Mouse (Mus musculus) stomach, embryonic 15.5 days (tissue): ENCODE measurements around the gene Fam227b. TPM values are rescaled to one million over a fixed set of nuclear protein-coding genes. Genes with fewer than 3 reads are reported as not detected.

ENCODE experiments used
- ATAC-seq: fragments of 200-750 bp; cut with Nextera tagmentation; 2 replicates; pipeline ENCODE4 v1.8.0; 2017; ENCODE audit warnings: low read depth, moderate number of reproducible peaks, moderate TSS enrichment; ENCODE audit not compliant: insufficient read depth, low FRiP score
- H3K27ac ChIP-seq: fragments of 300-500 bp; sonication (generic); 2 replicates; pipeline ENCODE4 v1.5.1; 2015; ENCODE audit warnings: mild to moderate bottlenecking, inconsistent platforms
- H3K27me3 ChIP-seq: fragments of 300-500 bp; sonication (generic); replicated peaks from 2 replicates; pipeline ENCODE4 v1.6.1; 2015; ENCODE audit warnings: inconsistent platforms
- H3K36me3 ChIP-seq: fragments of 300-500 bp; sonication (generic); 2 replicates; pipeline ENCODE4 v1.6.1; 2015; ENCODE audit warnings: inconsistent platforms
- H3K4me1 ChIP-seq: fragments of 300-500 bp; sonication (generic); 2 replicates; pipeline ENCODE4 v1.6.1; 2015; ENCODE audit warnings: inconsistent platforms
- H3K4me2 ChIP-seq: fragments of 300-500 bp; sonication (generic); 2 replicates; pipeline ENCODE4 v1.6.1; 2015; ENCODE audit warnings: mild to moderate bottlenecking, inconsistent platforms
- H3K4me3 ChIP-seq: fragments of 300-500 bp; sonication (generic); replicated peaks from 2 replicates; pipeline ENCODE4 v1.5.1; 2015; ENCODE audit warnings: inconsistent platforms
- H3K9ac ChIP-seq: fragments of 300-500 bp; sonication (generic); 2 replicates; pipeline ENCODE4 v1.6.1; 2015; ENCODE audit warnings: inconsistent platforms
- H3K9me3 ChIP-seq: fragments of 300-500 bp; sonication (generic); 2 replicates; pipeline ENCODE4 v1.6.1; 2016; ENCODE audit warnings: inconsistent platforms
- WGBS: fragments of 180-500 bp; shearing (Covaris S2); methylation state at CpG from one replicate; pipeline ENCODE4 v1.1.7; 2015; 5-methylcytosine and 5-hydroxymethylcytosine counted together
- polyA plus RNA-seq: library from polyadenylated mRNA; unstranded; fragments of >200 nt; fragmentation: Nextera tagmentation; extraction: Ambion mirVana; gene quantifications from 2 replicates; pipeline ENCODE4 v1.2.1, GENCODE M21; 2015

The Fam227b gene
- polyA plus RNA-seq, 1 experiment from 2014 or later = not detected

DNA sequence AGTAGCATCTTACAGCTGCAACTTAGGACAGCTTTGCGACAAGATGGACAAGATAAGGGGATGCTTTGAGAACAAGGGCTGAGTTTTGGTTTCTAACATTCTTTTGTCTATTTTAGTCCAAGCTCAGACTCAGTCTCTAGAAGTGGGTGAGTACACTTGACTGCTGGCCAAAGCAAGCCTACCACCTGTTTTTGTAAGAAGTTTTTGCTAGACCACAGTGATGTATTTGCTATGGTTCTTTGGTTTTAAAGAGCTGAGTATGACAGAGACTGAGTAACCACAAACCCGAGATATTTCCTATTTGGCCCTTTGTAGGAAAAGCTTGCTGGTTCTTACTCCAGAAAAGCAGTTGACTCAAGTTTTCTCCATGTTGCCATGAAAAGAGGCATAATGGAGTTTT lies 203.6 kb downstream of the Fam227b start:
- Histone ChIP-seq H3K27ac (no peak overlapping the region), H3K4me3 (no peak overlapping the region), H3K9me3 (no peaks in the 10 kb centered on the region), H3K36me3 (peaks cover 5% of the 10 kb centered on the region; the same call in 1 of the 2 replicates), H3K4me2 (no peak overlapping the region), H3K27me3 (no peaks in the 10 kb centered on the region), H3K4me1 (no peaks in the 10 kb centered on the region), H3K9ac (no peak overlapping the region)
- WGBS = 90% methylated on average over 2 of the region's 2 CpGs
- no peak for ATAC-seq

DNA sequence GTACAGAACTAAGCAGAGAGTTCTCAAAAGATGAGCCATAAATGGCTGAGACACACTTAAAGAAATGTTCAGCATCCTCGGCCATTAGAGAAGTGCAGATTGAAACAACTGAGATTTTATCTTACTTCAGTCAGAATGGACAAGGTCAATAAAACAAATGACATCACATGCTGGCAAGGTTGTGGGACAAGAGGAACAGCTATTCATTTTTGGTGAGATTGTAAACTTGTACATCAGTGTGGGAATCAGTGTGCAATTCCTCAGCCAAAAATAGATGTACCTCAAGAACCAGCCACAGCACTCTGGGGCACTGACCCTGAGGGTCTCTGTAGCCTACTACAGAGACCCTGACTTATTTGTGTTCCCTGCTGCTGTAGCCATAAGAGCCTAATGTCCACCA lies 208.5 kb downstream of the Fam227b start:
- Histone ChIP-seq H3K36me3 (peaks cover 8% of the 10 kb centered on the region; the same call in 1 of the 2 replicates), H3K4me2 (no peak overlapping the region), H3K4me3 (no peak overlapping the region), H3K9ac (no peak overlapping the region), H3K4me1 (no peaks in the 10 kb centered on the region), H3K27ac (no peak overlapping the region), H3K27me3 (no peaks in the 10 kb centered on the region), H3K9me3 (no peaks in the 10 kb centered on the region)
- ATAC-seq = no peak
- WGBS = 75% methylated on average over 1 of the region's 1 CpGs

DNA sequence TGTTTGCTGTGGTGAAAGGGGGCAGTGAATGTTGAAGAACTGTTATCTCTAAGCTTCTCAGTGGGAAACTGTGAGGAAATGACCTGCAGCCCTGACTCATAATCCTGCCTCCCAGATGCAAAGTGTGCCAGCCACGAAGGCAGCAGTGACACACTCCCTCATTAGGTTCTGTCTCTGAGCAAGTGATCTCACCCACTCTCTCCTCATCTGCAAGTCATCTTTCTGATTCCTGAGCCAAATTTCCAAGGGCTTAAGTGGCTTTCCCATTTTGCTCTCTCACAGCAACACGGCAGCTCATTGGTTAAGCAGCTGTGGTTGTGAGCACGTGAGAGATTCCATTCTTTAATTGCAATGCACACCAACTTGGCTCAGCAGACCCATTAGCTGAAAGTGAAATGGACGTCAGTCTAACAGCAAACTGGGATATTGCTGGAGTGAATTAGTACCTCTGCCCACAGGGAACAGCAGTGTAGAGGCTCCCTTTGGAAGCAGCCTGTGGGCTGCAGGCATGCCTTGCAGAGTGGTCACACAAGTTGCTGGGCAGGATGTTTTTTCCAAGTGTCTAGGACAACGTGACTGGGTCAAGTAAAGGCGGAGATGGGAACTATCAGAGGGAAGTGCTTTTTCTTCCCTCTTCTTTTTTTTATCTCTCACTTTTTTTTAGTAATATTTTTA lies 210.6 kb downstream of the Fam227b start:
- H3K36me3 ChIP-seq = peaks cover 8% of the 10 kb centered on the region; the same call in 1 of the 2 replicates
- ATAC-seq = no peak
- H3K27ac ChIP-seq = no peak overlapping the region
- no peaks in the 10 kb centered on the region for H3K4me1 ChIP-seq
- no peaks in the 10 kb centered on the region for H3K27me3 ChIP-seq
- no peak overlapping the region for H3K4me3 ChIP-seq
- WGBS = 74% methylated on average over 6 of the region's 6 CpGs
- no peak overlapping the region for H3K4me2 ChIP-seq
- H3K9me3 ChIP-seq = no peaks in the 10 kb centered on the region
- no peak overlapping the region for H3K9ac ChIP-seq

DNA sequence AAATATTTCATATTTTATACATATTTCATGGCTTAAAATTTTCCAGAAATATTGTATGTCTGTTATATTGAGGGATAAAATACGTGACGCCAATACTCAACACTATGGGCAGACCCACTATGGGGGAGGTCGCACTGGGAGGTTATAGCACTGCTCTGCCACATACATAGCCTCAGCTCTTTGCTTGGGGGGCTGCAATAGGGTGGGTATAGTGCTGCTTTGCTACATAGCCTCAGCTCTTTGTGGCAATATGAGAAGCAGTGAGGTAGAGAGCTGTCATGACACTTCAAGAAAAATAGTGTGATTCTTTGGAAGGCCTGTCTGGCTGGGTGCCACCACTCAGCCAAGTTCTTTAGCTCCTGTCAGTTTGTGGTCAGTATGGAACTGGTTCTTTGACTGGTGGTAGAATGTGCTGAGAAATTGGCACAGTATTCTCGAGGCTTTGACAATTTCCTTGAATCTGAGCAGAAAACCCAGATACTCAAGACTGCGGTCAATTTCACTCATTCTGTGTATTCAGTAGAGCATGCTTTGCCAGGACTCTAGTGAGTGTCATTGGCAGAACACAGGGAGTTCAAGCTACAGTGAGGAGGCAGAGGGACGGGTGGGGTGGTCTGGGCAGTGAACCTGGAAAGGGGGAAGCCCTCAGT lies 212.7 kb downstream of the Fam227b start:
- Histone ChIP-seq H3K9me3 (no peaks in the 10 kb centered on the region), H3K9ac (no peak overlapping the region), H3K4me1 (no peaks in the 10 kb centered on the region), H3K4me3 (no peak overlapping the region), H3K27me3 (no peaks in the 10 kb centered on the region), H3K4me2 (no peak overlapping the region), H3K27ac (no peak overlapping the region), H3K36me3 (peaks cover 3% of the 10 kb centered on the region; the same call in 1 of the 2 replicates)
- WGBS = 83% methylated on average over 6 of the region's 6 CpGs
- ATAC-seq = no peak

DNA sequence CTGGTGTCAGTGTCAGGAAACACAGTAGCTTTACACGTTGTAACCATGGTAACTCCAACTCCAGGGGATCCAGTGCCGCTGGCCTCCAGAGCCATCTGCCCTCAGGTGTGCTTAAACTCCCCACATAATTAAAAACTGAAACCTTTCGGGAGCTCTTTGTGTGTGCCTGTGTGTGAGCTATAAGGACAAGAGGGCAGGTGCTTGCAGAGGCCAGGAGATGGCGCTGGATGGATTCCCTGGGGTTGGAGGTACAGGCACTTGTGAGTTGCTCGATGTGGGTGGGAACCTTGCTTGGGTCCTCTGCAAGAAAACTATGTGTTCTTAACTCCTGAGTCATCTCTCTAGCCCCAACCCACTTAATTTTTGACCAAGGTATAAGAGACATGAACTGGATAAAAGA lies 215.4 kb downstream of the Fam227b start:
- Histone ChIP-seq H3K4me3 (no peak overlapping the region), H3K27ac (no peak overlapping the region), H3K9ac (no peak overlapping the region), H3K36me3 (peaks cover 2% of the 10 kb centered on the region; the same call in 1 of the 2 replicates), H3K4me2 (no peak overlapping the region), H3K4me1 (no peaks in the 10 kb centered on the region), H3K9me3 (no peaks in the 10 kb centered on the region), H3K27me3 (no peaks in the 10 kb centered on the region)
- no peak for ATAC-seq
- 64% methylated on average over 5 of the region's 5 CpGs for WGBS

DNA sequence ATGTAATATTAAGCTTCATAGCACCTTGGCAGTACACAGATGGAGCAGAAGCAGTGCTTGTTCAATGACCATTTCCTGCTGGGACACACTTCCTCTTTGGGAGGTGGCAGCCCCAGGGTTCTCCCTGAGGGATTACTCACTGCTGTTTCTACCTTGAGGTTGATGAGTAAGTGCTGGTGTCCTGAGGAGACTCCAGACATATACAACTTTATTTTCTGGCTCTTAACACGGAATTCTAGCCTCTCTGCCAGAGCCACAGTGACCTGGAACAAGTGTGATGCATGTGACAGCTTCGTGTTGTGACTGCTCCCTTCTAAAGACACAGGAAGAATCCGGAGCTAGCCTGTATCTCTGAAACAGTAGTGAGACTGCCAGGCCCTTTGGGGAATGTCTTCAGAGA lies 217.8 kb downstream of the Fam227b start:
- H3K4me1 ChIP-seq = no peaks in the 10 kb centered on the region
- H3K27ac ChIP-seq = no peak overlapping the region
- no peaks in the 10 kb centered on the region for H3K9me3 ChIP-seq
- H3K27me3 ChIP-seq = no peaks in the 10 kb centered on the region
- H3K4me3 ChIP-seq = no peak overlapping the region
- H3K36me3 ChIP-seq = no peaks in the 10 kb centered on the region
- no peak overlapping the region for H3K9ac ChIP-seq
- ATAC-seq = no peak
- H3K4me2 ChIP-seq = no peak overlapping the region
- 71% methylated on average over 3 of the region's 3 CpGs for WGBS

Other genes starting within 250 kb of the Fam227b start
- 2.7 and 4.5 TPM in 2 replicates for gene Fgf7, start 117.3 kb downstream of the Fam227b start, polyA plus RNA-seq
- gene Dtwd1, start 137 bp upstream of the Fam227b start, polyA plus RNA-seq = 28.4 and 29.9 TPM in 2 replicates
- gene Gm17555, start 63.1 kb upstream of the Fam227b start, polyA plus RNA-seq = not detected in 2 replicates